In the genomic region with DNA sequence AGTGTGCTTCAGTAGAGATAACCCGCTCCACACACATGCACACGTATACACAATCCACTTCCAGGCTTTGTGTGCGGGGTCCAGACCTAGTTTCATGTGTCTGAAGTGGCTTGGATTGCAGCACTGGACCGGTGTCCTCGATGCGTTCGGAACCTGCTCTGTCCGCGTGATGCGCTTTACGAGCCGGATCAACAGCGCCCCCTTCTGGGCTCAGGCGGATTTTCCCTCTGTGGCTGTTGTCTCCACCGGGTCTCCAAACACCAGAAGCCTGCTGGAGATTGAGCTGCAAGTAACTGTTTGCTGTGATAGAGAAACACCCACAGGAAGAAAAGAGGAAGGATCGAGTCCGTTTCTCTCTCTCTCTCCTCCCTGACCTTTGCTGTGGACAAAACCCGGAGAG, we compare ENCODE assay signal across 9 mouse cellular contexts. TPM values are rescaled to one million over a fixed set of nuclear protein-coding genes. Genes with fewer than 3 reads are reported as not detected.
DNase-seq lines count a peak whose midpoint lies in the region; ATAC-seq and TF ChIP-seq lines count a peak whose summit lies in the region.
"Had no signal": no experiment of that assay in that cellular context is flagged by ENCODE, and none has a peak within 500 bp of the region (broad histone marks: within the 10 kb centered on the region; RNA-seq: fewer than 3 reads in every experiment).

No protein-coding gene starts in this region.

- intact Hi-C loops in heart, postnatal 10 days (cut with DNase I) = loop anchor here (1.0 to 5.0 kb wide), 3 partner anchors 40 to 113 kb away; a partner anchor contains a TSS

- H3K9me3 ChIP-seq in ES-E14 (ENCODE audit: control insufficient read depth, insufficient read depth, low read depth, low read length) = no peaks in the 10 kb centered on the region
- no peaks in the 10 kb centered on the region for H3K9me3 ChIP-seq in forebrain, embryonic 12.5 days
- no peaks in the 10 kb centered on the region for H3K9me3 ChIP-seq in lung, embryonic 16.5 days (ENCODE audit: control insufficient read depth, low read length)
- H3K9me3 ChIP-seq: midbrain, embryonic 12.5 days had no signal

- 0 out of 2 replicates have a peak, but pooled peaks have one; percentile 18 for ATAC-seq in forebrain, embryonic 12.5 days (ENCODE audit: low FRiP score)
- peak; percentile 48; the same call in 1 of the 2 replicates for ATAC-seq in lung, embryonic 16.5 days (ENCODE audit: low read depth)

- peak overlapping the region; percentile 22 for H3K4me2 ChIP-seq in forebrain, embryonic 12.5 days
- H3K4me2 ChIP-seq in lung, embryonic 16.5 days (ENCODE audit: low read depth, low read length) = 0 out of 2 replicates have a peak overlapping the region, but pooled peaks have one; percentile 27
- H3K4me2 ChIP-seq: midbrain, embryonic 12.5 days had no signal

- H3K36me3 ChIP-seq in ES-E14 (ENCODE audit: control insufficient read depth, insufficient read depth, low read length, poor library complexity, severe bottlenecking) = no peaks in the 10 kb centered on the region
- H3K36me3 ChIP-seq in forebrain, embryonic 12.5 days (replicated peaks) = no peaks in the 10 kb centered on the region
- no peaks in the 10 kb centered on the region for H3K36me3 ChIP-seq in lung, embryonic 16.5 days (ENCODE audit: control insufficient read depth, insufficient read depth, low read length)
- H3K36me3 ChIP-seq: midbrain, embryonic 12.5 days had no signal

- WGBS in forebrain, embryonic 12.5 days = 2% methylated on average over 18 of the region's 18 CpGs
- WGBS in lung, embryonic 16.5 days = under 1% methylated on average over 18 of the region's 18 CpGs

- no peak overlapping the region for H3K27ac ChIP-seq in ES-E14 (ENCODE audit: insufficient read depth, low read depth, low read length, poor library complexity, severe bottlenecking)
- H3K27ac ChIP-seq in forebrain, embryonic 12.5 days = no peak overlapping the region
- no peak overlapping the region for H3K27ac ChIP-seq in lung, embryonic 16.5 days (ENCODE audit: low read length)
- H3K27ac ChIP-seq: midbrain, embryonic 12.5 days had no signal

- in situ Hi-C loops in ES-E14 (cut with MboI; ENCODE audit: low sequenced_read_pairs in 2 of 2, unreplicated experiment in 2 of 2) = no loop called here

- peak; percentile 69 for DNase-seq in ES-E14 (ENCODE audit: low read depth, low spot score)
- peak; percentile 67 for DNase-seq in c-Kit-positive CD71-negative TER-119-negative erythroid progenitor cells, embryonic 14.5 days (ENCODE audit: low read depth)
- peak; percentile 88 to 91 for DNase-seq in heart, postnatal 10 days
- peak; percentile 63 to 87 for DNase-seq in layer of hippocampus, adult 8-10 months (ENCODE audit: low spot score in 2 of 2)
- DNase-seq in retina, postnatal 7 days (ENCODE audit: low read depth, low spot score) = peak; percentile 72
- peak; percentile 68 for DNase-seq in urinary bladder, adult 2 months (ENCODE audit: low spot score)

- H3K4me3 ChIP-seq in ES-E14 (ENCODE audit: insufficient read depth in 1 of 2, low read depth in 1 of 2, low read length in 2 of 2, poor library complexity in 1 of 2, severe bottlenecking in 1 of 2) = no peak overlapping the region
- H3K4me3 ChIP-seq in forebrain, embryonic 12.5 days (replicated peaks) = no peak overlapping the region
- H3K4me3 ChIP-seq in lung, embryonic 16.5 days (ENCODE audit: low read length) = no peak overlapping the region
- H3K4me3 ChIP-seq: midbrain, embryonic 12.5 days had no signal

- H3K27me3 ChIP-seq in forebrain, embryonic 12.5 days = peaks cover 44% of the 10 kb centered on the region
- peaks cover 15% of the 10 kb centered on the region for H3K27me3 ChIP-seq in lung, embryonic 16.5 days (ENCODE audit: control insufficient read depth, insufficient read depth, low read depth, low read length)

- peaks cover 0 to 9% of the 10 kb centered on the region in 2 experiments; a peak in 2 of 4 replicates for H3K4me1 ChIP-seq in ES-E14 (ENCODE audit: control insufficient read depth in 2 of 2, insufficient read depth in 2 of 2, low read length in 2 of 2, poor library complexity in 1 of 2)
- H3K4me1 ChIP-seq in forebrain, embryonic 12.5 days = peaks cover 15% of the 10 kb centered on the region
- no peaks in the 10 kb centered on the region; the same call in 1 of the 2 replicates for H3K4me1 ChIP-seq in lung, embryonic 16.5 days (replicated peaks; ENCODE audit: control insufficient read depth, insufficient read depth, low read length)

- no peak overlapping the region for H3K9ac ChIP-seq in ES-E14 (ENCODE audit: insufficient read depth, low read depth, low read length, poor library complexity, severe bottlenecking)
- no peak overlapping the region for H3K9ac ChIP-seq in forebrain, embryonic 12.5 days
- H3K9ac ChIP-seq in lung, embryonic 16.5 days (ENCODE audit: low read length) = no peak overlapping the region
- H3K9ac ChIP-seq: midbrain, embryonic 12.5 days had no signal

TF ChIP-seq in ES-E14, 5 proteins besides CTCF, POLR2A, EP300 and RAD21:
- TF ChIP-seq ZC3H11A (IDR thresholded peaks at IDR 0.05; ENCODE audit: borderline replicate concordance, low read depth, low read length) = peak; percentile 43; the same call in 1 of the 2 replicates
- no peak for TF ChIP-seq MAFK (IDR thresholded peaks at IDR 0.05; ENCODE audit: insufficient read depth, low read depth, low read length)

RNA-seq across cellular contexts. Expression of a gene that starts 20.8 kb away (rescaled TPM):
- 161 and 182 TPM in 2 replicates for total RNA-seq in ES-E14 (2012; rRNA removed)
- polyA plus RNA-seq in forebrain, embryonic 12.5 days (2016; fragmentation: Nextera tagmentation; extraction: Ambion mirVana) = 326 and 329 TPM in 2 replicates
- 100 to 1,000 TPM; 120 to 122 TPM for total RNA-seq in heart, postnatal 10 days (2021)
- 100 to 1,000 TPM; 323 to 359 (median 334) TPM for total RNA-seq in layer of hippocampus, adult 8-10 months (2022)
- 263 and 274 TPM in 2 replicates for polyA plus RNA-seq in lung, embryonic 16.5 days (2015; fragmentation: Nextera tagmentation; extraction: Ambion mirVana)
- 149 and 195 TPM in 2 replicates for polyA plus RNA-seq in urinary bladder, adult 2 months (2012; rRNA removed)

RNA-seq across cellular contexts. Expression of a gene that starts 33.4 kb away (rescaled TPM):
- 110 and 150 TPM in 2 replicates for total RNA-seq in ES-E14 (2012; rRNA removed)
- polyA plus RNA-seq in forebrain, embryonic 12.5 days (2016; fragmentation: Nextera tagmentation; extraction: Ambion mirVana) = 118 and 120 TPM in 2 replicates
- total RNA-seq in heart, postnatal 10 days (2021) = 10 to 100 TPM; 41.6 to 42.7 TPM
- total RNA-seq in layer of hippocampus, adult 8-10 months (2022) = 10 to 100 TPM; 28.4 to 47.8 (median 36.8) TPM
- 240 and 270 TPM in 2 replicates for polyA plus RNA-seq in lung, embryonic 16.5 days (2015; fragmentation: Nextera tagmentation; extraction: Ambion mirVana)
- polyA plus RNA-seq in urinary bladder, adult 2 months (2012; rRNA removed) = 205 and 261 TPM in 2 replicates

RNA-seq across cellular contexts. Expression of a gene that starts 39.8 kb away (rescaled TPM):
- total RNA-seq in ES-E14 (2012; rRNA removed) = 52.0 and 54.0 TPM in 2 replicates
- 52.5 and 58.0 TPM in 2 replicates for polyA plus RNA-seq in forebrain, embryonic 12.5 days (2016; fragmentation: Nextera tagmentation; extraction: Ambion mirVana)
- total RNA-seq in heart, postnatal 10 days (2021) = 100 to 1,000 TPM; 290 to 296 TPM
- 100 to 1,000 TPM; 201 to 224 (median 209) TPM for total RNA-seq in layer of hippocampus, adult 8-10 months (2022)
- polyA plus RNA-seq in lung, embryonic 16.5 days (2015; fragmentation: Nextera tagmentation; extraction: Ambion mirVana) = 28.2 and 33.9 TPM in 2 replicates
- polyA plus RNA-seq in urinary bladder, adult 2 months (2012; rRNA removed) = 75.1 and 81.3 TPM in 2 replicates
